Mouse (Mus musculus) kidney, postnatal 4 days (tissue): ENCODE data around the gene Grb2.

ENCODE experiments used
- DNase-seq, 2 experiments: peaks; one replicate each; pipeline ENCODE4 v3.0.0; 2021; ENCODE audit warnings: mixed read lengths in 2 of 2

Grb2 gene

DNA sequence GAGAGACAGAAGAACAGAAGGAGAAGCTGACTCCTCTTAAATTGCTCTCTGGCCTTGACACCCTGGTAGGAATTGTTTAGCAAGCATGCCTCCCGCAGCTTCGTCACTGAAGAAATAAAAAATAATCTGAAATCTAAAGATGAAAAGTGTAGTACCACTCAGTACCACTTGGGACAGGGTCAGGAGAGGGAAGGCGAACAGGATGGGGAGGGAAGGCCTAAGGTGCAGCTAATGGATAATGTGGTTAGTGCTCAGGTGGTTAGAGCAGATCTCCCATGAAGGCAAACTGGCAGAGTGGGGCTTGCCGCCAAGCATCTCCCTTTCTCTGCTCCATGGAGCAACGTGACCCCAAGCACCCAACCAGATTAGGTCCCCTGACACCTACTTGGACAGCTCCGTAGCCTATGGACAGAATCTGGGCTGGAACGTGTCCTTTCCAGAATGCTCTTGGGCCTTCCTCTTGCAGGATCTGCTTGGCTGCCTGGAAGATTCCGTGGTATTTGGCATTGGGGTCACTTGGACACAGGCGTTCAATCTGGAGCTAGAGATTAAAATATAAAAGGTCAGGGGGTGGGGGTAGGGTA is 84.8 kb downstream of the Grb2 start:
- no peak for DNase-seq

DNA sequence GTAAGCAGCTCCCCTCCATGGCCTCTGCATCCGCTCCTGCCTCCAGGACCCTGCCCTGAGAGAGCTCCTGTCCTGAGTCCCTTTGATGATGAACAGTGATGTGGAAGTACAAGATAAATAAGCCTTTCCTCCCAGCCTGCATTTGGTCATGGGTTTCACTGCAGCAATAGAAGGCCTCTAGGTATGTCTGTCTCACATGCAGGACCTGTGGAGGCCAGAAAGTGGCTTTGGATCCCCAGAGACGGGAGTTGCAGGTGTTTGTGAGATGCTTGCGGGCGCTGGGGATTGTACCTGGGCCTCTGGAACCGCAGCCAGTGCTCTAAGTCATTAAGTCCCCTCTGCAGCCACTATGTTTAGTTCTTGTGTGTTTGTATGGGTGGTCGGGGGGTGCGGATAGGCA is 88.4 kb downstream of the Grb2 start:
- no peak for DNase-seq

DNA sequence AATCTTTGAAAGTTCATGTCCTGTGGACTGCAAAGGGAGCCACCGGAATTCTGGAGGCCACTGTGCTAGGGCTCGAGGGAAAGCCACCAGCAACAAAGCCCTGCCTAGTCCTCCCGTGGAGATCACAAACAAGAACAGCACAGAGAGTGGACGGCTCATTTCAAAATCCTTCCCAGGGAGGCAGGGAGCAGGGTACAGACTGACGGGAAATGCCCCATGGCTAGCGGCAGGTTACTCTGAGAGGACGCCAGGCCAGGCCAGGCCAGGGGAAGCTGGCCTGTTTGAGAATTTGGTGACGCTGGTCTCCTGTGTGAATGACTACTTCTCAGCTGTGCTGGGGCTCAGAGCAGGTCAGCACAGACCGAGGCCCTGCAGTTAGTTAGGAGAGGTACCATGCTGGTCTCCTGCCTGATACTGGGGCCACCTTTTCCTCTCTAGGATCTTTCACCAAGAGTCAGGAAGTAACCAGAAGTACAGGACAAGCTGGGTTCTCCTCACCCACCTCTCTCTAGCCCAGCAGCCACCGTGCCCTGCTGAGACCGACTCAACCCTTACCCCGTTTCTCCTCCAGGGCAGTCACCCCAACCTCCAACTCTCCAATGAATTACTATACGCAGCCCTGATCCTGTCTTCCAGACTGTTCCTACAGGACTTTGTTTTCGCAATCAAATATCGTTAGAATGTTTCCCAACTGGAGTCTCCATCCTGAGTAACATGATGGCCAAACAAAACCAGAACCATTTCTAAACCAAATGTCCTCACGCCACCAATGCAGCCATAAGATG is 89.5 kb downstream of the Grb2 start:
- no peak for DNase-seq

DNA sequence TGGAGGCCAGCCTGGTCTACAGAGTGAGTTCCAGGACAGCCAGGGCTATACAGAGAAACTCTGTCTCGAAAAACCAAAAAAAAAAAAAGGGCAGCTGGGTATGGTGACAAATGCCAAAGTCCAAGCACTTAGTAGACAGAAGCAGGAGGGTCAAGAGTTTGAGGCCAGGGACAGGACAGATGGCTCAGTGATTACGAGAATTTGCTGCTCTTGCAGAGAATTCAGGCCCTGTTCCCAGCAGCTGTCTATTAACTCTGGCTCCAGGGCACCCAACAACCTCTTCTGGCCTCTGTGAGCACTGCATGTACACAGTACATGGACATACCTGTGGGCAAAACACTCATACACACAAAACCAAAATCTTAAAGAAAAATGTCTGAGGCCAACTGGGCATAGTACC is 90.4 kb downstream of the Grb2 start:
- DNase-seq: no peak

DNA sequence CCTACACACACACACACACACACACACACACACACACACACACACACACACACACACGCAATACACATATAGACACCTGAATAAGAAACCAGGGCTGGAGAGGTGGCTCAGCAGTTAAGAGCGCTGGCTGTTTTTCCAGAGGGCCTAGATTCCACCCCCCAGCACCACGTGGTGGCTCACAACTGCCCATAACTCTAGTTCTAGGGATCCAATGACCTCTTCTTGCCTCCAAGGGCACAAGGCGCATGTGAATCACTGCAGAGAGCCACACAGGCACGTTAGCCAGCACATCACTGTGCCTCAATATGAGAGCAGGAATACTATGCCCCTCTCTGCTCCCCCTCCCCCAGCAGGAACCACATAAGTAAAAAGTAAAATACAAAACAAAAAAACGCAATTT is 91.5 kb downstream of the Grb2 start:
- DNase-seq: no peak

DNA sequence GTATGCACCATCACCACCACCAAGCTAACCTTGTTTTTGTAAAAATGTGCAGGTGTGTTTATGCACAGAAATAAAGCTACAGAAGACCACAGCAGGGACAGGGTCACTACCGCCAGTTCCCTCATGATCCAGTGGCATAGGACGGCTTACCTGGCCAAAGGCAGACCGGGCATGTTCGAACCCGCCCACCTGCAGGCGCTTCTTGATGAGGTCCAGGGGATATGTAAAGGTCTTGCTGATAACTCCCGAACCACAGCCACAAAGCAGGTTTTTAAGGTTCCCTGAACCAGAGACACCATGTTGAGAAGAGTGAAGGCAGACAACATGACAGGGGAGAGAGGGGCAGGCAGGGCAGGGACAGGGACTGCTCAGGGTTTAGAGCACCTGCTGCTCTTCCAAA is 92.0 kb downstream of the Grb2 start:
- DNase-seq: no peak

DNA sequence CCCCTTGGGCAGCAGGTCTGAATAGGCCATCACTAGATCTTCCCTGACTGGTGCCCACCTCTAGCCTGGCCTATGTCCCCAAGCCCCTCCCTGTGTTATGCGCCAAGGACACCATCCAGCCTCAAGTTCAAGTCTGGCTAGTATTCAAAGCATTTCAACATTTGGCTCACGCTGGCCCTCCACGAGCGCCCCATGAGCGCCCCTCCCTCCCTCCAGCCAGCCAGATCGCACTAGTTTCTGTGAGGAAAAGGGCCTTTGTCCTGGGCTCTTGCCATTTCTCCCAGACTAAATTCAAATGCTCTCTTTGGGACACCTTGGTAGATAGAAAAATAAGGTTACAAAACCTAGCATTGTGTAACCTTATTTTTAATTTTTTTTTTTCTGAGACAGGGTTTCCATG is 92.5 kb downstream of the Grb2 start:
- no peak for DNase-seq

DNA sequence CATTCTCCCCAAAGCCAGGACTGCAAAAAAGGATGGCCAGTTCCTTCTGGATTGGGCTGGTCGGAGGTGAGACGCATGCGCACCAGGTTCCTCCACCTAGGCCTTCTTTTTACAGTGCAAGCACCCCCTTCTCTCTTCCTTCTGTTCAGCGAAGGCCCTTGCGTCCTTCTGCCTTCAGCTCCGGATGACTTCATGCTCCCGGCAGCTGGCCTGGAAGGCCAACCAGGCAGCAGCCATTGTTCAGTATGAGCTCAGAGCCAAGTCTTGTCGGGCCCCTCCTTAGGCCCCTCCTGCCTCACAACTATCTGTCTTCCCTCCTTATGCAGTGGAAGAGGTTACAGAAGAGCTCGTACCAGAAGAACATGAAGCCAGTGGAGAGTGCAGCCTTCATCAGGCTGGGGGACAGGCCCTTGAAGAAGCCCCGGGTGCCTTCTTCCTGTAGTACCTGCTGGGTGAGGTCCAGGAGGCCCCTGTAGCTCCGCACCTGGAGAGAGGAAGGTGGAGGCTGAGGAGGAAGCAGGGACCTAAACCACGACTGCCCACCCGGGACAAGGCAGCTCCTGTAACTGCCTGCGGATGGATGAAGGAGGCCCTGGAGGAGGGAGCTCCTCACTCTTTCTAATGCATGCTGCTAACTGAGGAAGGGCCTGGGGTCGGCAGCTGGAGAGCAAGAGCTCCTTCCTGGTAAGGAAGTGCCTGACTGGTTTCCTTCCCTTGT is 93.1 kb downstream of the Grb2 start:
- DNase-seq: peak; percentile 37 to 52

DNA sequence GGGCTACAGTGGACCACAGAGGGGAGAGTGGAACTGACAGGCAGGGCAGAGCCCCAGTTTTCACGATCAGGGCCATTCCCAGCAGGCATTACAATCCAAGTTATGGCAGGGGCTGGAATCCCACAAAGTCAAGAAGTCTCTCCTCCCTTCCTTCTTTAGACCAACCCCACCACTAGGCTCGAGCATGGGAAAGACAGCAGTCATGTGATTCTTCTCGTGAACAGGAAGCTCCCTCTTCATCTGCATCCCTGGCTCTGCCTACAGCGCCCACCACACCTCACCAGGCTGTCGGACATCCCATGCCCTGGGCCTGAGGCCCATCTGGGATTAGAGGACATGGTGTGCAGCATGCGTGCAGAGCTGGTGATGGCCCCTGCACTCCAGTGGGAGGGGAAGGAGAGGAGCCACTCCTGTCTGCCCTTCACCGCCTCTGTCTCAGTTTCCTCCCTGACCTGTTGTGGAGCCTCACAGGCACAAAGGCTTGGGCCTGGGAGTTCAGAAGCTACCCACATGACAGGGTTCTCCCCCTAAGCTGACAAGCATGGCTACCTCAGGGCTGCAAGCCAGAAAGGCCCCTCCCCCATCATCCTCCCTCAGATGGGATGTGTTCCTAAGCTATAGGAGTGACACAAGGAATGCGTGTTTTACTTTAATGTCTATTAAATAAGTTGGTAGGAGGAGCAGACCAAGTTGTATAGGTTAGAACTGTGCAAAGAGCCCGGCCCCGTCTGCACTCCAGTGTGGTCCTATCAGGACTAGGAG is 93.9 kb downstream of the Grb2 start:
- DNase-seq: peak; percentile 69 to 75

DNA sequence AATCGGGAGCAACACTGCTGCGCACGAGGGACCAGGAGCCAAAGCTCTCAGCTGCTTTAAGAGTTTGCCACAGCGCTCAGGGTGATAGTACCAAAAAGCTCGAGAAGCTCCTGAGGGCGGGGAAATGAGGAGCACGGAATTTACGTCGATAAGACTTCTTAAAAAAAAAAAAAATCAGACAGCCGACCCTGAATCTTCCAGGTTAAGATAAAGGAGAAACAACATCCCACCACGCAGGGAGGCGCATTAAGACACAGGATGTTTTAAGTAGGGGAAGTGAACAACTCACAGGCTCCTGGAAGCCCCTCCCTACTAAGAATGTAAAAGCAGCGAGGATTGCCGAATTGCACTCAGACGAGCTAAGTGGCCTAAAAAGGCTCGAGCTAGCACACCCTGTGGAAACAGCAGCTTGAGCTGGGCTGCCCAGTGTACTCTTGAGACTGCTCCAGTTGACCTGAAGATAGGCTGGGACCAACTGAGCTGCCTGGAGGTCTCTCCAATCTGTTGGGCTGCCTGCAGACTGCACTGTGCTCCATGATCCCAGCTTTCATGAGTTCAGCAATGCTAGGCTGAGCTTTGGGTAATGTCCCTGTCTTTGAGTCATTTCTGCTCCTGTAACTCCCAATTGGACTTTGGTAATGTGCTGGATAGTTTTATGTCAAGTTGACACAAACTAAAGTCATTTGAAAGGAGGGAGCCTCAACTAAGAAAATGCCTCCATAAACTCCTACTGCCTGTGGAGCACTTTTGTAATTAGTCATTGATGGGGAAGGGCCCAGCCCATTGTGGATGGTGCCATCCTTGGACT is 95.1 kb downstream of the Grb2 start:
- peak; percentile 31 to 52 for DNase-seq

DNA sequence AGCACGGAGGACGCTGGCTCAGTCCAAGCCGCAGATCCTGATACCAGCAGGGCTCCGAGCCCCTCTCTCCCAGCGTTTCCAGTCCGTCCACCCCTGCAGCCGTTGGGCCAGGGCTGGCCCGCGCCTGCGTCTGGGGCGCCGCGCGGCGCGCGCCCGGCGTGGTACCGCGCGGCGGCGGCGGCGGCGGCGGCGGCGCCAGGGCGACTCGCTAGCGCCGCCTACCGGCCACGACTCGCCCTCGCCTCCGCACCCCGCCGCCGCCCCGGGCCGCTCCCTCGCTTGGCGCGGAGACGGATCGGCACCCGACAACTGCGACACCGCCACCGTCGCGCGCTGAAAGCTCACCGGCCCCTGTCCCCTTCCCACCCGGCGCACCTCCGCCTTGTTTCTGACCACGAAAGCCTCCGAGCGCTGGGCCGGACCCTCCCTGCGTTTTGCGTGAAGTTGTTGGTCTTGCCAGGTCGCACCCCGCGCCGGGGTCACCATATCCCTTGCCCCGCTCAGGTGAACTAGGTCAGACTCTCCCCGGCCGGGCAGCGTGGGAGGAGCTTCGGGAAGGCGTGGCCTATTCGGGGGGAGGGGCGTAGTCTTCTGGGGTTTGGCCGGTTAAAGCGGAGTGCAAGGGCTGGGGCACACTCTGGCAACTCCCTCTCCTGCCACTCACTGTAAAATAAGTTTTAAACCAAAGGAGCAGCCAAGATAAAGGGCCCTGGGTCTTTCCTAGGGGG is 95.8 kb downstream of the Grb2 start, which contains the start of gene Mif4gd:
Gene Mif4gd (minus strand): TSS at position 560 of the 728 bp plus-strand sequence.
- DNase-seq: peak; percentile 94 to 95

DNA sequence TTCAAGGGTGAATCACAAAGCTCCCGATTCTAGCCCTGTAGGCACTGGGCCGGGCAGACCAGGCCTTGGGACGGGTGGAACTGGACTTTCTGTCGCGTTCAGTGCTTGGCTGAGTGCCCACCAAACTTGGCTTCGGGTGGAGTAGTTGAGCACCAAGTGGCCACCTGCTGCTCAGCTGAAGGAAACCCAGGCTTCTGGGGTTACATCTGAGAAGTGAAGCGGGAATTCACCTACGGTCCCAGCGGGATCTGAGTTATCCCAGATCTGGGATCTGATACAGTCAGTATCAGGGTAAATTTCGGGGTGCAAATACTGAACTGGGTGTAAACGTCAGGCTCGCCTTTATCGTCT is 96.4 kb downstream of the Grb2 start:
- DNase-seq: peak; percentile 87 to 91

DNA sequence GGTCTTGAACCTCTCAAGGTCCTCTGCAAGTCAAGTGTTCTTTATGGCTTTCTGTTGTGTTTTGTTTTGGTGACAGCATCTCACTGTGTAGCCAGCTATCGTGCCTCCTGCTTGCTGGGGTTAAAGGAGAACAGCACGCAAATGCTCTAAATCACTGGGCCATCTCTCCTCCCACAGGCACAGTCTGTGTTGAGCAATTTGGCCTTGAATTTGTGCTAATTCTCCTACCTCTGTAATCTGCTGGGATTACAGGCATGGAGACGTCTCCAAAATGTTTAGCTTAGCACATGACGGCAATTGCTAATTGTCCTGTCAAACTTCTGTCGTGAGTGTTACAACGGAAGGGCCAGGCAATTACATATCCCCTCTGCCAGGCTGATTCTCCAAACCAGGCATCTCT is 97.2 kb downstream of the Grb2 start:
- no peak for DNase-seq

DNA sequence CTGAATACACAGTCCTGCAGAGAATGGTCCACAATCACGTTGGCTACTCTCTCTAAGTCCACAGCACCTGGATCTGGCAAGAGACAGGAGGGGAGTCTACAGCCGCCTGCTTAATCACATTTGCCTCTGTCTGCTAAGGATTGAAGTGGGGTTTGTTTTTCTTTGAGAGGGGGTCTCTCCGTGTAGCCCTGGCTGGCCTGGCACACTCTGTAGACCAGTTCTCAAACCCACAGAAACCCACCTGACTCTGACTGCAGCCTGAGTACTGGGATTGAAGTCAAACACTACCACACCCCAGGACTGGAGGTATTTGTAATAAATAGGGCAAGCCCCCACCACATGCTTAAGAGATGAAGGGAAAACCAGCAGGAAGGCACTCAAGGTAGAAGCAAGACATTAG is 98.8 kb downstream of the Grb2 start:
- DNase-seq: no peak

DNA sequence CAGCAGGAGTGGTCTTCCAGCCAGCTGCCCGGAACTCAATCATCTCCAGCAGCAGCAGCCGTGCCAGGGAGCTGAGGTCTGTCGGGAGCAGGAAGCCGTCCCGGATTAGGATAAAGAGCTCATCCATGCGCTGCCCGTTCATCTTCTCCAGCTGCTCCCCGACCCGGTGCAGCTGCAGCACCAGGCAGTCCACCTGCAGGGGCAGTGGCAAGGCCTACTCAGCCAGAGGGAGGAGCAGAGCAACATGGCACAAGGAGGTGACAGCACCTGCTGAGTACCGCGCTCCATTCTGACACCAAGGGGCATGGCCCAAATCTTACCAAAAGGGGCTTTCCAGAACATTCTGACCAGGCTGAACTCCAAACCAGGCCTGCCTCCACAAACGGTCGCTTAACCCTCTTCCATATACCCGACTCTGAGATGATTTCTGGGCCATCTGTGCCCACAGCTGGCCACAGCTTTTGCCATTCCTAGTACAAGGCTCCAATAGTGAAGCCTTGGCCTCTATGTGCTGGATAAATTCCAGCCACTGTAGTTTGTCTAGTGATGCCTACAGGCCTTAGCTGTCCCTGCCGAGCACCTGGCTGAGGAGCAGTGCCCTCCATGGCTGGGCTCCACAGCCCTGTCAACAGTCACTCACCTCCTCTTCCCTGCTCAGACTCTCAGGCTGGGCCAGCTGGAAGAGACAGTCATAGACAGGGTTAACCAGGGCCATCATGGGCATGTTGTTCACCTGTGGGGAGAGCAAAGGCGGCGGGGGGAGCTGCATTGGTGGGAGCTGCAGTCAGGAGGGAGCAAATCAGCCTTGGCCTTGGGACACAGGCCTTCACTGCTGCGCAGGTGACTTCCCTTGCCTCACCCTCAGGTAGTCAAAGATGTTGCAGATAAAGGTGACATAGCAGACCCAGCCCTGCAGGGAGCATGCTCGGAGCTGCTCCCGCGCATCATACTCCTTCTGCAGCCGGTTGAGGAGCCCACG is 99.7 kb downstream of the Grb2 start:
- DNase-seq: no peak

DNA sequence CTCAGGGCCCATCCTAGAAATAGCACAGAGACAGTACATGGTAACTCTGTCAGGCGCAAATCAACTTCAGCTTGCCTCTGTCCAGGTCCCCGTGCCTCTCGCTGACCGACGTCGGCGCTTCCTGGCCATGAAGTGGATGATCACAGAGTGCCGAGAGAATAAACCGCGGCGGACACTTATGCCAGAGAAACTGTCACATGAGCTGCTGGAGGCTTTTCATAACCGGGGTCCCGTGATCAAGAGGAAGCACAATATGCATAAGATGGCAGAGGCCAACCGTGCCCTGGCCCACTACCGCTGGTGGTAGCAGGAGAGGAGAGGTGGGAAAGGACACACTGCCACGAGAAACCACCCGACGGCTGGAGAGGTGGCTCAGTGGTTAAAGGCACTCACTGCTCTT is 101.7 kb downstream of the Grb2 start:
- DNase-seq: no peak

DNA sequence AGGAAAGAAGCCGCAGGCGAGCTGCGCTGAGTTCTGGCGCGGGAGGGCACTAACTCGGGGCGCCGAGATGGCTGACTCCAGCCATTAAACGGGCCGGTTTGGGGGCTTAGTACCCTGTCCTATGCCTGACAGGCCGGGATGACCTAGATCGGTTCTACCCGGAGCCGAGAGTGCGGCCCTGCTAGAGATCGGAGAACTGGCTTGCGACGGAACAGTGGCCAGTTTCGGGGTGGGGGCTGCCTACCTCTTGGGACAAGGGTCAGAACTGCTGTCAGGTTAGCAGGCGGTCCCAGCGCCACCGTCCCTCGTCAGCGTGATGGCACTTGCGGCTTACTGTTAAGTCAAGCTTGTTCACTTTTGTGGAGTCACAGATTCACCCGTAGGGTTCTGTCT is 104.1 kb downstream of the Grb2 start:
- DNase-seq: no peak

DNA sequence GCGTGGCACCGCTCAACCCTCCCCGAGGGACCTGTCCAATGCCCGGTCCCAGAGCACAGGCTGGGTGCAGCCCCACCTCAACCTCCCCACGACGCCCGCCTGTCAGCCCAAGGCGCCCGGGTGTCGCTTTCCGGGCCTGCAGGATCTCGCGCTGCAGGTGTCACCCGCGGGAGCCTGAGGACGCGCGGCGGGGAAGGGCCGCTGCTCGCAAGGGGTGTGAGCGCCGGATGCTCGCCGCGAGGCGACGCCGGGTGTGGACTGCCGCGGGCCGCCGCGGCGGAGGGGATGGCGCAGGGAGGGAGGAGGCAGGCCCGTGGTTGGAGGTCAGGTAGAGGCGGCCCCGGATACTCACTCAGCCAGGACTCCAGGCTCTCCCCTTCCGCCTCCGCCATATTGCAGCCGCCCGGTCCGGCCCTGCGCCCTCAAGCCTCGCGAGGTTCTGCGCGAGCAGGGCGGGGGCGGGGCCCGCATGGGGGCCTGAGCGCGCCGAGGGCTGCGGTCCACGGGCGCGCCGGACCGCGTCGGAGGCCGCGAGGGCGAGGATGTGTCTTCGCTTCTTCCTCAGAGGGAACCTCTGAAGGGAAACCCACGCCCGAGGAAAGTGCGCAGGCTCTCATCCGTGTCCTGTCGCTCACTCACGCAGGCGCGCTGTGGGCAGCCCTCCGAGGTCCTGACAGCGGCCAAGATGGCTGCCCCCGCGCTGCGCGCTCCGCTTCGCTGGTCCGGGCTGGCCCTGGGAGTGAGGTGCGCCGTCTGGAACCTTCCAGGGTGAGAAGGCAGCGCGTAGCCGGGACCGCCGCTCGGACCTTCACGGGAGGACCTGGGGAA is 104.7 kb downstream of the Grb2 start, which contains the start of the genes Mrps7 and Gga3:
Gene Mrps7 (plus strand): TSS at position 450 of the 828 bp plus-strand sequence.
Gene Gga3 (minus strand): TSS at position 576 of the 828 bp plus-strand sequence.
- DNase-seq: peak; percentile 93 to 96

DNA sequence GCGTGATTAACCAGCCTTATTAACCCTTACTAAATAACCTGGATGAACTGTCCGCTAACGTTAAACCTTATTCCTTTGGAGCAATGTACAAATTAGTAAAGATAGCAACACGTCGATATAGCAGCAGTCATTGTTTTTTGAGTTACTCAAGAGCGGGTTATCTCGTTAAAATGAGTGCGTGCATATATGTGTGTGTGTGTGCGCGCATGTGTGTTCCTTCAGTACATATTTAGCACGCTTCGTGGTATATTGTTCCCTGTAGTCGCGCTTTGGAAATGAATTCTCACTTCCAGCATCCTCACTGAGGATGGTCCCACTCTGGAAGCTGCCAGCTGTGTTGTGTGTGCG is 105.3 kb downstream of the Grb2 start:
- DNase-seq: no peak
